Mouse (Mus musculus): ENCODE results near the gene Esrp2. TPM values are rescaled to one million over a fixed set of nuclear protein-coding genes. Genes with fewer than 3 reads are reported as not detected.

Esrp2 gene
- total and polyA plus RNA-seq, 3 experiments, result 0.24 to 0.30 TPM; not detected in 1

DNA sequence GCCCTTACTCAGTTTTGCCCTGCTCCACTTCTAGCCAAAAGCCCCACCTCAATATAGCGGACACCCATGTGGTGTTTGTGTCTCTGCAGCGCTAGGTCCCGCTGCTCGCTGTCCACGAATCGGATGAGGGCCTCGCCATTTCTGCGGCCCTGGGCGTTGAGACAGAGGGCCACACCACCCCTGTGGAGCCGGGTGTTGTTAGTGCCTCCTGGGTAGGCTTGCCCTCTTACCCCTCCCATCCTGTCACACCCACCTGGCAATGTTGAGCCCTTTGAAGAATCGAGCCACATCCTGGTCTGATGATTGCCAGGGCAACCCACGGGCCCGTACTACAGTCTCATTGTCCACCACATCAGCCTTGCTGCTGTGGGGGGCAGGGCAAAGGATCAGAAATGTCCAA, 3.2 kb downstream of the Esrp2 start:
- Histone ChIP-seq H3K27me3 (replicated peaks) (no peaks in the 10 kb centered on the region), H3K4me1 (ENCODE audit: control insufficient read depth in 1 of 2, insufficient read depth in 2 of 2) (no peaks in the 10 kb centered on the region), H3K4me2 (ENCODE audit: insufficient read depth, low read depth, poor library complexity, severe bottlenecking) (no peak overlapping the region), H3K9ac (ENCODE audit: insufficient read depth, low read depth) (no peak overlapping the region), H3K27ac (ENCODE audit: insufficient read depth, low read depth) (no peak overlapping the region), H3K4me3 (replicated peaks in 1 of 3; ENCODE audit: low read depth in 2 of 3, low read length in 2 of 3, poor library complexity in 1 of 3) (no peak overlapping the region), H3K9me3 (replicated peaks; ENCODE audit: low read length) (peaks cover 9% of the 10 kb centered on the region), H3K36me3 (replicated peaks in 1 of 2; ENCODE audit: control insufficient read depth in 1 of 2, insufficient read depth in 1 of 2, low read length in 1 of 2) (peaks cover 44 to 72% of the 10 kb centered on the region in 2 experiments), H3K79me2 (replicated peaks; ENCODE audit: control insufficient read depth, extremely low read depth, insufficient read depth, poor library complexity, severe bottlenecking) (no peaks in the 10 kb centered on the region)
- no peak for TF ChIP-seq MXI1 (IDR thresholded peaks at IDR 0.05; ENCODE audit: low read depth, low read length)
- TF ChIP-seq ELF1 (IDR thresholded peaks at IDR 0.05; ENCODE audit: low read depth, low read length), result no peak
- no peak for TF ChIP-seq CHD1 (IDR thresholded peaks at IDR 0.05; ENCODE audit: low read depth, low read length)
- TF ChIP-seq CHD2 (IDR thresholded peaks at IDR 0.05; ENCODE audit: low read length), result no peak
- no peak for TF ChIP-seq USF1 (IDR thresholded peaks at IDR 0.05; ENCODE audit: low read depth, low read length)
- TF ChIP-seq EP300 (IDR thresholded peaks at IDR 0.05; ENCODE audit: low read length), result no peak
- in situ Hi-C loops (cut with MboI; ENCODE audit: low pct_ligation_motif_present, low pct_unique_long_range_greater_than_20kb, low sequenced_read_pairs), result no loop called here
- no peak for DNase-seq (ENCODE audit: extremely low read depth)
- dilution Hi-C loops (cut with MboI; ENCODE audit: extremely low pct_ligation_motif_present, extremely low pct_unique_long_range_greater_than_20kb, low sequenced_read_pairs), result no loop called here

DNA sequence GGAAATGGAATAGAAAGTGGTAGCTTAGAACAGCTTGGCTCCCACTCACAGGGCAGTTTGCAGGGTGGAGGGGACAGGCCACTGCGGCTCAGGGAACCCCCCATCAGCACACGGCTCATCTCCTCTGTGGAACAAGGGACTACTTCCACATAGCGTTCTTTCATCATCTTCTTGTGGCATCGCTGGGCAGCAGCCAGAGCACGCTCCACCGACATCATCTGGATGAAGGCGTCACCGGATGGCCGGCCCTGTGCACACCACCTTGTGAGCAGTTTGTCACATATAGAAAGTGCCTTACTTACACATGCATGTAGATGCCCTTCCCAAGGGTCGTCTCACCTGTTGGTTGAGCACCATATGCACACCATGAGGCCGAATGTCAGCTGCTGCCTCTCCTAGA, 4.4 kb downstream of the Esrp2 start:
- H3K4me3 ChIP-seq (replicated peaks in 1 of 3; ENCODE audit: low read depth in 2 of 3, low read length in 2 of 3, poor library complexity in 1 of 3), result no peak overlapping the region
- H3K4me1 ChIP-seq (ENCODE audit: control insufficient read depth in 1 of 2, insufficient read depth in 2 of 2), result no peaks in the 10 kb centered on the region
- H3K27me3 ChIP-seq (replicated peaks), result no peaks in the 10 kb centered on the region
- H3K27ac ChIP-seq (ENCODE audit: insufficient read depth, low read depth), result no peak overlapping the region
- H3K36me3 ChIP-seq (replicated peaks in 1 of 2; ENCODE audit: control insufficient read depth in 1 of 2, insufficient read depth in 1 of 2, low read length in 1 of 2), result peaks cover 51 to 83% of the 10 kb centered on the region in 2 experiments
- TF ChIP-seq ZNF384 (IDR thresholded peaks at IDR 0.05; ENCODE audit: low read depth, low read length), result no peak
- TF ChIP-seq BHLHE40 (IDR thresholded peaks at IDR 0.05; ENCODE audit: low read depth, low read length), result no peak
- no peak for TF ChIP-seq NRF1 (IDR thresholded peaks at IDR 0.05; ENCODE audit: low read depth, low read length)
- no peak for TF ChIP-seq MAX (IDR thresholded peaks at IDR 0.05; ENCODE audit: low read length)
- TF ChIP-seq RCOR1 (conservative IDR thresholded peaks at IDR 0.05; ENCODE audit: low read depth, low read length), result no peak
- no peak for TF ChIP-seq POLR2A (IDR thresholded peaks at IDR 0.05; ENCODE audit: low read depth, low read length)
- TF ChIP-seq JUND (conservative IDR thresholded peaks at IDR 0.05; ENCODE audit: low read depth, low read length), result no peak
- H3K9ac ChIP-seq (ENCODE audit: insufficient read depth, low read depth), result no peak overlapping the region
- H3K9me3 ChIP-seq (replicated peaks; ENCODE audit: low read length), result peaks cover 9% of the 10 kb centered on the region
- H3K4me2 ChIP-seq (ENCODE audit: insufficient read depth, low read depth, poor library complexity, severe bottlenecking), result no peak overlapping the region
- DNase-seq (ENCODE audit: extremely low read depth), result no peak
- in situ Hi-C loops (cut with MboI; ENCODE audit: low pct_ligation_motif_present, low pct_unique_long_range_greater_than_20kb, low sequenced_read_pairs), result no loop called here
- H3K79me2 ChIP-seq (replicated peaks; ENCODE audit: control insufficient read depth, extremely low read depth, insufficient read depth, poor library complexity, severe bottlenecking), result no peaks in the 10 kb centered on the region
- dilution Hi-C loops (cut with MboI; ENCODE audit: extremely low pct_ligation_motif_present, extremely low pct_unique_long_range_greater_than_20kb, low sequenced_read_pairs), result no loop called here

DNA sequence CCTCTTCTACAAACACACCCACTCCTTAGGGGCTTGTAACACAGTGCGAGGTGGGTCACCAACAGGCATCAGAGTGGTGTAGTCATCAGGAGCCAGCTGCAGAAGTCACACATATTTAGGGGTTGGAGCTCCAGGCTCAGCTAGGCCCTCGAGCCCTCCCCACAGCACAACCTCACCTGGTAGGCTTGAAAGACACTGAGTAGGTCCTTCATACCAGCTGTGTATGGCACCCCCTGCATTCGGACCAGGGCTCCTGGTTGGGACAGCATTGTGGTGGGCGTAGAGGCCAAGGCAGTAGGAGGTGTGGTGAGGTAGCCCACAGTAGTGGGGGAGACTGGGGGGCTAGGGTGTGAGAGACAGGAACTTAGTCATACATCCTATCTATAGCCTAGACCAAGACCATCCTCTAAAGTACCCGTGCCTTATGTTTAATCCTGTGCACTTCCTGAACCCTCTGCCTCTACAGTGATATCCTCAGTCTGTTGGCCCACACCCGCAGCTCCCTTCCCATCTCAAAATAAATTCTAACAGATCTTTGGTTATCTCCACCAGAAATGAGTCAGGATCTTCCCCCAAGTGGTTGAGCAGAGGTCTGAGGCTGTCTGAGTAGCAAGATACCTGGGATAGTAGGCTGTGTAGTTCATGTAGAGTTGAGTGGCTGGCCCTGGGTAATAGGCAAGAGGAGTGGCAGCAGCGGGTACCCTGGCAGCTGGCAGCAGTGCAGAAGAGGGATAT, 5.1 kb downstream of the Esrp2 start:
- TF ChIP-seq RAD21 (IDR thresholded peaks at IDR 0.05; ENCODE audit: low read depth, low read length), result no peak
- TF ChIP-seq ZMIZ1 (IDR thresholded peaks at IDR 0.05; ENCODE audit: low read depth, low read length), result no peak
- TF ChIP-seq EP300 (IDR thresholded peaks at IDR 0.05; ENCODE audit: low read length), result no peak
- no peak for TF ChIP-seq GABPA (IDR thresholded peaks at IDR 0.05; ENCODE audit: insufficient replicate concordance, low read depth, low read length)
- TF ChIP-seq CHD1 (IDR thresholded peaks at IDR 0.05; ENCODE audit: low read depth, low read length), result no peak
- no peak for TF ChIP-seq TBP (conservative IDR thresholded peaks at IDR 0.05; ENCODE audit: low read depth, low read length)
- no peak for TF ChIP-seq POLR2AphosphoS2 (IDR thresholded peaks at IDR 0.05; ENCODE audit: low read depth, low read length)
- no peak for TF ChIP-seq MAZ (IDR thresholded peaks at IDR 0.05; ENCODE audit: low read depth, low read length)
- TF ChIP-seq IRF4 (IDR thresholded peaks at IDR 0.05; ENCODE audit: low read depth, low read length), result no peak
- TF ChIP-seq SIN3A (IDR thresholded peaks at IDR 0.05; ENCODE audit: low read length), result no peak
- TF ChIP-seq POLR2A (IDR thresholded peaks at IDR 0.05; ENCODE audit: low read depth, low read length), result no peak
- no peak for TF ChIP-seq CHD2 (IDR thresholded peaks at IDR 0.05; ENCODE audit: low read length)
- no peak for TF ChIP-seq ETS1 (conservative IDR thresholded peaks at IDR 0.05; ENCODE audit: low read depth, low read length)
- H3K4me1 ChIP-seq (ENCODE audit: control insufficient read depth in 1 of 2, insufficient read depth in 2 of 2), result no peaks in the 10 kb centered on the region
- peaks cover 56 to 90% of the 10 kb centered on the region in 2 experiments for H3K36me3 ChIP-seq (replicated peaks in 1 of 2; ENCODE audit: control insufficient read depth in 1 of 2, insufficient read depth in 1 of 2, low read length in 1 of 2)
- no peak overlapping the region for H3K27ac ChIP-seq (ENCODE audit: insufficient read depth, low read depth)
- dilution Hi-C loops (cut with MboI; ENCODE audit: extremely low pct_ligation_motif_present, extremely low pct_unique_long_range_greater_than_20kb, low sequenced_read_pairs) (no loop called here), in situ Hi-C loops (cut with MboI; ENCODE audit: low pct_ligation_motif_present, low pct_unique_long_range_greater_than_20kb, low sequenced_read_pairs) (no loop called here)
- no peak overlapping the region for H3K9ac ChIP-seq (ENCODE audit: insufficient read depth, low read depth)
- H3K4me2 ChIP-seq (ENCODE audit: insufficient read depth, low read depth, poor library complexity, severe bottlenecking), result no peak overlapping the region
- DNase-seq (ENCODE audit: extremely low read depth), result no peak
- H3K4me3 ChIP-seq (replicated peaks in 1 of 3; ENCODE audit: low read depth in 2 of 3, low read length in 2 of 3, poor library complexity in 1 of 3), result no peak overlapping the region
- H3K9me3 ChIP-seq (replicated peaks; ENCODE audit: low read length), result peaks cover 9% of the 10 kb centered on the region
- H3K79me2 ChIP-seq (replicated peaks; ENCODE audit: control insufficient read depth, extremely low read depth, insufficient read depth, poor library complexity, severe bottlenecking), result no peaks in the 10 kb centered on the region
- no peaks in the 10 kb centered on the region for H3K27me3 ChIP-seq (replicated peaks)

Measured in CH12.LX (cell line).